Mouse (Mus musculus): Measurements from ENCODE around the gene Fam186b. TPM values are rescaled to one million over a fixed set of nuclear protein-coding genes. Genes with fewer than 3 reads are reported as not detected.

The Fam186b gene
- polyA plus RNA-seq, 1 experiment from 2014 or later = 0.05 TPM

GRCm38 (mm10) chr15:99331341-99331740, 35.7 kb upstream of the Fam186b start:
- WGBS = 93% methylated on average over 5 of the region's 5 CpGs
- H3K27me3 ChIP-seq (ENCODE audit: insufficient read depth, low read length) = no peaks in the 10 kb centered on the region
- no peak for ATAC-seq (ENCODE audit: insufficient read depth)
- H3K4me1 ChIP-seq (ENCODE audit: insufficient read depth) = peaks cover 32% of the 10 kb centered on the region
- no peak for TF ChIP-seq CTCF (IDR thresholded peaks at IDR 0.05; ENCODE audit: low read depth)
- H3K9me3 ChIP-seq (ENCODE audit: low read depth, low read length) = no peaks in the 10 kb centered on the region
- H3K9ac ChIP-seq = no peak overlapping the region
- no peak for DNase-seq
- no peak overlapping the region for H3K27ac ChIP-seq (ENCODE audit: low read depth)
- H3K36me3 ChIP-seq (ENCODE audit: insufficient read depth) = peaks cover 48% of the 10 kb centered on the region
- no peak overlapping the region for H3K4me2 ChIP-seq
- no peak overlapping the region for H3K4me3 ChIP-seq (ENCODE audit: low read depth, low read length)

- no peak for ATAC-seq (ENCODE audit: insufficient read depth)
- Histone ChIP-seq H3K9ac (0 out of 2 replicates have a peak overlapping the region, but pooled peaks have one; percentile 8), H3K4me3 (ENCODE audit: low read depth, low read length) (no peak overlapping the region), H3K27me3 (ENCODE audit: insufficient read depth, low read length) (no peaks in the 10 kb centered on the region), H3K27ac (ENCODE audit: low read depth) (0 out of 2 replicates have a peak overlapping the region, but pooled peaks have one; percentile 12), H3K4me1 (ENCODE audit: insufficient read depth) (peaks cover 32% of the 10 kb centered on the region), H3K4me2 (no peak overlapping the region), H3K36me3 (ENCODE audit: insufficient read depth) (peaks cover 54% of the 10 kb centered on the region), H3K9me3 (ENCODE audit: low read depth, low read length) (no peaks in the 10 kb centered on the region)
- DNase-seq = no peak
- no peak for TF ChIP-seq CTCF (IDR thresholded peaks at IDR 0.05; ENCODE audit: low read depth)
- 55% methylated on average over 2 of the region's 2 CpGs for WGBS
These were observed 34.6 kb upstream of the Fam186b start for GRCm38 (mm10) chr15:99330324-99330723.

GRCm38 (mm10) chr15:99328011-99328410, 32.3 kb upstream of the Fam186b start:
- peaks cover 10% of the 10 kb centered on the region for H3K4me1 ChIP-seq (ENCODE audit: insufficient read depth)
- no peaks in the 10 kb centered on the region for H3K27me3 ChIP-seq (ENCODE audit: insufficient read depth, low read length)
- TF ChIP-seq CTCF (IDR thresholded peaks at IDR 0.05; ENCODE audit: low read depth) = no peak
- no peaks in the 10 kb centered on the region for H3K9me3 ChIP-seq (ENCODE audit: low read depth, low read length)
- DNase-seq (no peak), ATAC-seq (ENCODE audit: insufficient read depth) (no peak)
- WGBS = 96% methylated on average over 5 of the region's 5 CpGs
- H3K4me2 ChIP-seq = no peak overlapping the region
- peaks cover 76% of the 10 kb centered on the region for H3K36me3 ChIP-seq (ENCODE audit: insufficient read depth)
- H3K9ac ChIP-seq = no peak overlapping the region
- H3K27ac ChIP-seq (ENCODE audit: low read depth) = no peak overlapping the region
- H3K4me3 ChIP-seq (ENCODE audit: low read depth, low read length) = no peak overlapping the region

- peaks cover 1% of the 10 kb centered on the region for H3K4me1 ChIP-seq (ENCODE audit: insufficient read depth)
- peak; percentile 73 for DNase-seq
- peaks cover 84% of the 10 kb centered on the region for H3K36me3 ChIP-seq (ENCODE audit: insufficient read depth)
- no peak overlapping the region for H3K9ac ChIP-seq
- WGBS = 73% methylated on average over 1 of the region's 1 CpGs
- peak; percentile 80 for TF ChIP-seq CTCF (IDR thresholded peaks at IDR 0.05; ENCODE audit: low read depth)
- H3K27me3 ChIP-seq (ENCODE audit: insufficient read depth, low read length) = no peaks in the 10 kb centered on the region
- no peaks in the 10 kb centered on the region for H3K9me3 ChIP-seq (ENCODE audit: low read depth, low read length)
- no peak overlapping the region for H3K27ac ChIP-seq (ENCODE audit: low read depth)
- H3K4me3 ChIP-seq (ENCODE audit: low read depth, low read length) = no peak overlapping the region
- ATAC-seq (ENCODE audit: insufficient read depth) = no peak
- no peak overlapping the region for H3K4me2 ChIP-seq
These were observed 31.3 kb upstream of the Fam186b start for GRCm38 (mm10) chr15:99326959-99327358.

GRCm38 (mm10) chr15:99326407-99326806, 30.7 kb upstream of the Fam186b start:
- WGBS = 38% methylated on average over 2 of the region's 2 CpGs
- DNase-seq = peak; percentile 60
- peaks cover 84% of the 10 kb centered on the region for H3K36me3 ChIP-seq (ENCODE audit: insufficient read depth)

GRCm38 (mm10) chr15:99325598-99325997, 29.9 kb upstream of the Fam186b start:
- Histone ChIP-seq H3K4me3 (ENCODE audit: low read depth, low read length) (no peak overlapping the region), H3K36me3 (ENCODE audit: insufficient read depth) (peaks cover 87% of the 10 kb centered on the region), H3K4me2 (no peak overlapping the region), H3K9ac (no peak overlapping the region), H3K27me3 (ENCODE audit: insufficient read depth, low read length) (no peaks in the 10 kb centered on the region), H3K9me3 (ENCODE audit: low read depth, low read length) (no peaks in the 10 kb centered on the region), H3K4me1 (ENCODE audit: insufficient read depth) (no peaks in the 10 kb centered on the region; the same call in 1 of the 2 replicates), H3K27ac (ENCODE audit: low read depth) (peak overlapping the region; percentile 28; the same call in 1 of the 2 replicates)
- ATAC-seq (ENCODE audit: insufficient read depth) = no peak
- 89% methylated on average over 6 of the region's 6 CpGs for WGBS
- DNase-seq = no peak
- TF ChIP-seq CTCF (IDR thresholded peaks at IDR 0.05; ENCODE audit: low read depth) = no peak

More at GRCm38 (mm10) chr15:99326407-99326806, 30.7 kb upstream of the Fam186b start:
- Histone ChIP-seq H3K4me3 (ENCODE audit: low read depth, low read length) (no peak overlapping the region), H3K27me3 (ENCODE audit: insufficient read depth, low read length) (no peaks in the 10 kb centered on the region), H3K4me2 (no peak overlapping the region), H3K9me3 (ENCODE audit: low read depth, low read length) (no peaks in the 10 kb centered on the region), H3K9ac (no peak overlapping the region), H3K4me1 (ENCODE audit: insufficient read depth) (no peaks in the 10 kb centered on the region; the same call in 1 of the 2 replicates), H3K27ac (ENCODE audit: low read depth) (peak overlapping the region; percentile 28; the same call in 1 of the 2 replicates)
- peak; percentile 41; the same call in 1 of the 2 replicates for ATAC-seq (ENCODE audit: insufficient read depth)
- no peak for TF ChIP-seq CTCF (IDR thresholded peaks at IDR 0.05; ENCODE audit: low read depth)

- Histone ChIP-seq H3K9ac (no peak overlapping the region), H3K4me1 (ENCODE audit: insufficient read depth) (no peaks in the 10 kb centered on the region), H3K9me3 (ENCODE audit: low read depth, low read length) (no peaks in the 10 kb centered on the region), H3K4me2 (no peak overlapping the region), H3K36me3 (ENCODE audit: insufficient read depth) (peaks cover 88% of the 10 kb centered on the region), H3K27me3 (ENCODE audit: insufficient read depth, low read length) (no peaks in the 10 kb centered on the region), H3K4me3 (ENCODE audit: low read depth, low read length) (no peak overlapping the region), H3K27ac (ENCODE audit: low read depth) (no peak overlapping the region)
- ATAC-seq (ENCODE audit: insufficient read depth) (no peak), DNase-seq (no peak)
- TF ChIP-seq CTCF (IDR thresholded peaks at IDR 0.05; ENCODE audit: low read depth) = no peak
- 82% methylated on average over 9 of the region's 9 CpGs for WGBS
These were observed 28.5 kb upstream of the Fam186b start for GRCm38 (mm10) chr15:99324151-99324550.

Data from lung, embryonic 14.5 days (tissue).